Mouse (Mus musculus): ENCODE measurements around the gene Mael.

GRCm38 (mm10) chr1:166165159-166165558, 73.4 kb downstream of the Mael start:
- no peak for TF ChIP-seq CTCF (IDR thresholded peaks at IDR 0.05; ENCODE audit: extremely low read depth, insufficient read length, insufficient replicate concordance, low read depth, low read length)
- TF ChIP-seq POLR2A (IDR thresholded peaks at IDR 0.05; ENCODE audit: low read depth, low read length): no peak

All from small intestine, adult 2 months (tissue).